Mouse (Mus musculus): Measurements from ENCODE around the gene Apba2. TPM values are rescaled to one million over a fixed set of nuclear protein-coding genes. Genes with fewer than 3 reads are reported as not detected.

Gene Apba2
- polyA plus RNA-seq, 1 experiment from 2014 or later = 166 TPM

DNA sequence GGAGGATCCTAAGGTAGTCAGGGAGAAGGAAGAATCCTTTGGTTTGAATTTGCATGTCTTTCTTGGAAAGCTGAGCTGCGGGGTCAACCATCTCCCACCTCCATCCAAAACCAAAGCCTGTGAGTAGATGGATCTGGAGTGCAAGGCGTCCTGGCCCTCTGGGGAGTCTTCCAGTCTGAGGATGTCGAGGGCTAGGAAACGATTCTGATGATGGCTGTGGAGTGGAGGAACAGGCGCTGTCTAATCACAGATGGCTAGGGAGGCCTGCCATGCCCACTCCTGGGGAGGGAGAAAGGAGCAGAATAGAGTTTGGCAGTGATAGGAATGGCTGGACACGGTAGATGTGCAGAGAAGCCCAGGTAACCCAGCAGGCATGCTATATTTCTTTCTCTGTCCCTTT, 129.6 kb downstream of the Apba2 start:
- no peaks in the 10 kb centered on the region for H3K27me3 ChIP-seq (ENCODE audit: control insufficient read depth, insufficient read depth, low read length)
- no peak overlapping the region for H3K4me3 ChIP-seq (ENCODE audit: low read depth, low read length)
- no peak overlapping the region for H3K4me2 ChIP-seq (ENCODE audit: low read depth, low read length)
- ATAC-seq (ENCODE audit: low read depth) = no peak
- no peak overlapping the region for H3K27ac ChIP-seq (ENCODE audit: low read depth, low read length)
- no peaks in the 10 kb centered on the region for H3K36me3 ChIP-seq (ENCODE audit: control insufficient read depth, insufficient read depth, low read length)
- no peak overlapping the region for H3K9ac ChIP-seq (replicated peaks; ENCODE audit: low read depth, low read length)
- H3K9me3 ChIP-seq (ENCODE audit: control insufficient read depth, low read length) = no peaks in the 10 kb centered on the region
- 53% methylated on average over 6 of the region's 6 CpGs for WGBS
- H3K4me1 ChIP-seq (ENCODE audit: control insufficient read depth, insufficient read depth, low read length) = peaks cover 23% of the 10 kb centered on the region; the same call in 1 of the 2 replicates

DNA sequence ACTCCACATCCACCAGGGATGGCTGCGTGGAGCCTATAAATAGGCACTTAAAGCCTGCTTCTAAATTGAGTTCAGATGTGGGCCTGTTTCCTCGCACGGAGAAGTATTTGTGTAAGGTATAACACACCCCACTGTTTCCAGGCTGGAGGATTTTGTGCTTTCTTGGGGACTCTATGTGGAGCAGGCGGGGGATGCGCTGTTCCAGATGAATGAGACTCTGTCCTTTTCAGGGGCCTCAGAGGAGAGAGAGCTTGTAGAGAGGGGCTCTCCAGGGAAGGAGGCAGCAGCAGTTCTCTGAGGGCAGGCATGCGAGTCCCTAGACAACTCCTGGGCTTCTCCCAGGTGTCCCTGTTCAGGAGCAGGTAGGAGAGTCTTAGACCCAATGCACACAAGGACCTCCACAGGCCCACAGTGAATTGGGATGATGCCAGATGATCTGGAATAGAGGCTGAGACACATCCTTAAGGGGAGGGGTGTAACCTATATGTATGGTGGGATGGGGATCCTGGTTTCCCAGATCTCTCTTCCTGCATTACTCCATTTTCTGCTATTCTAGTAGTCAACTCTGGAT, 130.4 kb downstream of the Apba2 start:
- WGBS = 50% methylated on average over 6 of the region's 6 CpGs
- Histone ChIP-seq H3K4me1 (ENCODE audit: control insufficient read depth, insufficient read depth, low read length) (peaks cover 20% of the 10 kb centered on the region; the same call in 1 of the 2 replicates), H3K9me3 (ENCODE audit: control insufficient read depth, low read length) (no peaks in the 10 kb centered on the region), H3K27me3 (ENCODE audit: control insufficient read depth, insufficient read depth, low read length) (no peaks in the 10 kb centered on the region), H3K27ac (ENCODE audit: low read depth, low read length) (no peak overlapping the region), H3K36me3 (ENCODE audit: control insufficient read depth, insufficient read depth, low read length) (no peaks in the 10 kb centered on the region), H3K9ac (replicated peaks; ENCODE audit: low read depth, low read length) (no peak overlapping the region), H3K4me2 (ENCODE audit: low read depth, low read length) (no peak overlapping the region), H3K4me3 (ENCODE audit: low read depth, low read length) (no peak overlapping the region)
- no peak for ATAC-seq (ENCODE audit: low read depth)

DNA sequence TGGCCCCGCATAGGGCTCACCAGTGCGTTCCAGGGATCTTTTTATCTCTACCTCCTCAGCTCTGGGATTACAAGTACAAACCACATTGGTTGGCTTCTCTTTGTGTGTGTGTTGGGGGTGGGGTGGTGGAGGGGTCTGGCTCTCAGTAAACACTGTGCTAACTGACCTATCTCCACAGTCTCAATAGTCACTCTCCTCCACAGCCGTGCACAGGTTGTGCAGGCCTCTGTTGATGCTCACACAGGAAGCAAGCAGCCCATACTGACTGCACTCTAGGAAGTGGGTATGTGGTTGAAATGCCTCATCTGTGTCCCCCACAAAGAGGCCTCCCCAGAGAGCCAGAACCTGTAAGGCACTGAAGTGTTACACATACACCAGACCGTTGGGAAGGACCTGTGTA, 131.7 kb downstream of the Apba2 start:
- ATAC-seq (ENCODE audit: low read depth) = no peak

DNA sequence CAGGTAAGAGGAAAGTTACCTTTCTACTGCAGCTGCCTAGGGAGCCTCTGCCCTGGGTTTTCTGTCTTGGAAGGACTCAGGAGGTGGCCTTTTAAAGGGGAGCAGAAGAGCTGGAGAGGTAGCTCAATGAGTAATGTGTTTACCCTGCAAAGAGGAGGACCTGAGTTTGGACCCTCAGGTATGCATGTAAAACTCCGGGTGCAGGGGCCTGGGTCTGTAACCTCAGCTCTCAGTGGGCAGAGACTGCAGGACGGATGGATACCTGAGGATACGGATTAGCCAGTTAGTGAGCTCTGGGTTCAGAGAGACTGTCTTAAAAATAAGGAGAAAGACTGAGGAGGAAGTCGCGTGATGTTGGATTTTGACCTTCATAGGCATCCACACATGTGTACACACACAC, 132.4 kb downstream of the Apba2 start:
- WGBS = 81% methylated on average over 5 of the region's 5 CpGs
- no peak overlapping the region for H3K9ac ChIP-seq (replicated peaks; ENCODE audit: low read depth, low read length)
- no peak for ATAC-seq (ENCODE audit: low read depth)
- no peaks in the 10 kb centered on the region for H3K9me3 ChIP-seq (ENCODE audit: control insufficient read depth, low read length)
- no peak overlapping the region for H3K4me2 ChIP-seq (ENCODE audit: low read depth, low read length)
- peaks cover 13% of the 10 kb centered on the region; the same call in 1 of the 2 replicates for H3K4me1 ChIP-seq (ENCODE audit: control insufficient read depth, insufficient read depth, low read length)
- H3K27me3 ChIP-seq (ENCODE audit: control insufficient read depth, insufficient read depth, low read length) = no peaks in the 10 kb centered on the region
- no peaks in the 10 kb centered on the region for H3K36me3 ChIP-seq (ENCODE audit: control insufficient read depth, insufficient read depth, low read length)
- no peak overlapping the region for H3K4me3 ChIP-seq (ENCODE audit: low read depth, low read length)
- no peak overlapping the region for H3K27ac ChIP-seq (ENCODE audit: low read depth, low read length)

More for the DNA sequence above, 131.7 kb downstream of the Apba2 start:
- Histone ChIP-seq H3K27ac (ENCODE audit: low read depth, low read length) (no peak overlapping the region), H3K4me2 (ENCODE audit: low read depth, low read length) (no peak overlapping the region), H3K4me1 (ENCODE audit: control insufficient read depth, insufficient read depth, low read length) (peaks cover 16% of the 10 kb centered on the region; the same call in 1 of the 2 replicates), H3K9ac (replicated peaks; ENCODE audit: low read depth, low read length) (no peak overlapping the region), H3K27me3 (ENCODE audit: control insufficient read depth, insufficient read depth, low read length) (no peaks in the 10 kb centered on the region), H3K4me3 (ENCODE audit: low read depth, low read length) (no peak overlapping the region), H3K36me3 (ENCODE audit: control insufficient read depth, insufficient read depth, low read length) (no peaks in the 10 kb centered on the region), H3K9me3 (ENCODE audit: control insufficient read depth, low read length) (no peaks in the 10 kb centered on the region)
- WGBS = 48% methylated on average over 4 of the region's 4 CpGs

DNA sequence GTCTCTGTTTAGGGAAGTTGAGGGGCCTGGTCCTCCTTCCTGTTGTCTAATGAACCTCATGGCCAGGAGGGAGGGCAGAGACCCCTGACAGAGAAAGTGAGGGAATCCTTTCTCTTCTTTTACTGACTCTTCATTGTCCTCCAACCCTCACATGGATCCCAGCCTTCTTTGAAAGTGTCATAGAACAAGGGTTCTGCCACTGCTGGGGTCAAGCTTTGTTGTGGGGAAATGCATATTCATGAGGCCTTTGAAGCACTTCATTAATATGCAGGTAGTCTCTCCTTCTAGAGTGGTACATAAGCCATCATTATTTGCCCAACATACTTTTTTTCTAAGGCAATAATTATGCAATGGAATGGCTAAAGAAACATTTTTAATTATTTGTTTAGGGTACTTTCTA, 133.0 kb downstream of the Apba2 start:
- Histone ChIP-seq H3K4me3 (ENCODE audit: low read depth, low read length) (no peak overlapping the region), H3K9ac (replicated peaks; ENCODE audit: low read depth, low read length) (no peak overlapping the region), H3K27ac (ENCODE audit: low read depth, low read length) (no peak overlapping the region), H3K4me1 (ENCODE audit: control insufficient read depth, insufficient read depth, low read length) (peaks cover 13% of the 10 kb centered on the region; the same call in 1 of the 2 replicates), H3K4me2 (ENCODE audit: low read depth, low read length) (no peak overlapping the region), H3K27me3 (ENCODE audit: control insufficient read depth, insufficient read depth, low read length) (no peaks in the 10 kb centered on the region), H3K36me3 (ENCODE audit: control insufficient read depth, insufficient read depth, low read length) (no peaks in the 10 kb centered on the region), H3K9me3 (ENCODE audit: control insufficient read depth, low read length) (no peaks in the 10 kb centered on the region)
- ATAC-seq (ENCODE audit: low read depth) = no peak

DNA sequence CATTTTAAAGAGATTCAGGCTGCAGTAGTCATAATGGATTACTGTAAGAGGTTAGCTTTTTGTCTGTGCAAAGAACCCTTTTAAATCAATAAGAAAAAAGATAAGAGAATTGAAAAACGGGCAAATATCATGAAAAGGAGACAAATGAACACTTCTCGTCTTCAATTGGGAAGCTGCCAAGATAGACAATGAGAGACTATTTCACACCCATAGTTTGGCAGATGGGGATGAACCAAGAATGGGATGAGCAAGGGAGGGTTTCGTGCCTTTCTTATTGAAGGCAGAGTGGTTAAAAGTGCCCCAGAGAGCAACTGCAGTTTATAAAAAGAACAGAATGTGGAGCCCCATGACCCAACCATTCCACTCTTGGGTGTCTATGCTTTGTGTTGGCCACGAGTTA, 137.4 kb downstream of the Apba2 start:
- Histone ChIP-seq H3K27me3 (ENCODE audit: control insufficient read depth, insufficient read depth, low read length) (no peaks in the 10 kb centered on the region), H3K9ac (replicated peaks; ENCODE audit: low read depth, low read length) (no peak overlapping the region), H3K27ac (ENCODE audit: low read depth, low read length) (no peak overlapping the region), H3K4me3 (ENCODE audit: low read depth, low read length) (no peak overlapping the region), H3K36me3 (ENCODE audit: control insufficient read depth, insufficient read depth, low read length) (no peaks in the 10 kb centered on the region), H3K4me2 (ENCODE audit: low read depth, low read length) (no peak overlapping the region), H3K4me1 (ENCODE audit: control insufficient read depth, insufficient read depth, low read length) (no peaks in the 10 kb centered on the region), H3K9me3 (ENCODE audit: control insufficient read depth, low read length) (no peaks in the 10 kb centered on the region)
- ATAC-seq (ENCODE audit: low read depth) = no peak
- 48% methylated on average over 4 of the region's 4 CpGs for WGBS

DNA sequence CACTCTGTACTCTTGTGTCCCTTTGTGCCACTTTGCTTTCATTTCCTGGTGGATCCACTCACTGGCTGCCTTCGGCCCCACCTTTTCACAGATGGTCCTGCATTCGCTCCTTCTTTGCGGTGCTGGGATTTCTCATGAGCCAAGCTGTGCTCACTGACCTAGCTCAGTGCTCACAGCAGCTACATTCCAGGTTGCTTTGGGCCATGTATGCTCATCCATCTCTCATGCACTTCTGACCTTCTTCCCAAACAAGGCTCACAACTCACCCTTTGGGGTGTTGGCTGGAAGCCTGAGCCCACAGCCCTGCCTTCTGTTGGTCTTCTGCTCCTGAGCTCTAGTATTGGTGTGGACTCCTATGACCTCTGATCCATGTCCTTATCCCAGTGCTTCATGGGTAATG, 139.1 kb downstream of the Apba2 start:
- no peaks in the 10 kb centered on the region for H3K27me3 ChIP-seq (ENCODE audit: control insufficient read depth, insufficient read depth, low read length)
- no peak overlapping the region for H3K27ac ChIP-seq (ENCODE audit: low read depth, low read length)
- 92% methylated on average over 3 of the region's 3 CpGs for WGBS
- no peak for ATAC-seq (ENCODE audit: low read depth)
- no peak overlapping the region for H3K4me2 ChIP-seq (ENCODE audit: low read depth, low read length)
- H3K4me1 ChIP-seq (ENCODE audit: control insufficient read depth, insufficient read depth, low read length) = no peaks in the 10 kb centered on the region
- H3K36me3 ChIP-seq (ENCODE audit: control insufficient read depth, insufficient read depth, low read length) = no peaks in the 10 kb centered on the region
- H3K9me3 ChIP-seq (ENCODE audit: control insufficient read depth, low read length) = no peaks in the 10 kb centered on the region
- H3K4me3 ChIP-seq (ENCODE audit: low read depth, low read length) = no peak overlapping the region
- H3K9ac ChIP-seq (replicated peaks; ENCODE audit: low read depth, low read length) = no peak overlapping the region

DNA sequence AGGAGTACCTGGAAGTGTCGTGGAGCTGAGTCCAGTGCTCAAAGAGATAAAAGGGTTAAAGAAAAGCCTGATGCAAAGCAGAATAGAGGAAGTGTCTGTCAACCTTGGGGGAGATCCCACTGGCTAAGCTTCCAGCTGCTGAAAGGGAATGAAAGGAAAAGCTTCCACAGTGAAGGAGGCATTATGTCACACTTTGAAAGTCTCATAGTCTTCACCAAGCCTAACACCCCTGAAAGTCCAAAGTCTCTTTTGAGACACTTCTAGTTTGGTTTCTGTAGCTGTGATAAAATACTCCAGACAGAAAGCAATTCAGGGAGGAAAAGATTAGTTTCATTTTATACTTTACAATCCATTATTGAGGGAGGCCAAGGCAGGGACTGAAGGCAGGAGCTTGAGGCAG, 141.4 kb downstream of the Apba2 start:
- no peaks in the 10 kb centered on the region for H3K36me3 ChIP-seq (ENCODE audit: control insufficient read depth, insufficient read depth, low read length)
- 88% methylated on average over 1 of the region's 1 CpGs for WGBS
- 0 out of 2 replicates have a peak, but pooled peaks cover 3% of the 10 kb centered on the region for H3K4me1 ChIP-seq (ENCODE audit: control insufficient read depth, insufficient read depth, low read length)
- H3K27ac ChIP-seq (ENCODE audit: low read depth, low read length) = no peak overlapping the region
- H3K4me3 ChIP-seq (ENCODE audit: low read depth, low read length) = no peak overlapping the region
- no peak overlapping the region for H3K4me2 ChIP-seq (ENCODE audit: low read depth, low read length)
- no peak overlapping the region for H3K9ac ChIP-seq (replicated peaks; ENCODE audit: low read depth, low read length)
- no peaks in the 10 kb centered on the region for H3K27me3 ChIP-seq (ENCODE audit: control insufficient read depth, insufficient read depth, low read length)
- no peaks in the 10 kb centered on the region for H3K9me3 ChIP-seq (ENCODE audit: control insufficient read depth, low read length)
- ATAC-seq (ENCODE audit: low read depth) = no peak

DNA sequence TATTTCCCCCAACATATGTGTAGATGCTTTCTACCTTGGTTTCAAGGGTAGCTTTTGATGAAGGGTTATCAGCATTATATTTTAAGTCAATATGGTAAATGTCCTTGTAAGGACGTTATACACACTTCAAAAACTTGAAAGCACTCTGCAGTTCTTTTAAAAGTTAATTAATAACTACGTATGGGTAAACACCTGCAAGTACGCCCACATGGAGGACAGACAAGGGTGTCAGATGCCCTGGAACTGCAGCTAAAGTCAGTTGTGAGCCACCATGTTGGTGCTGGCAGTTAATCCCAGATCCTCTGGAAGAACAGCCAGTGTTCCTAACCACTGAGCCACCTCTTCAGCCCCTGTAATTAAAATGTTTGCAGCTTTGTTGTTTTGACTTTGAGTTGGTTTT, 144.0 kb downstream of the Apba2 start:
- Histone ChIP-seq H3K4me3 (ENCODE audit: low read depth, low read length) (no peak overlapping the region), H3K27ac (ENCODE audit: low read depth, low read length) (no peak overlapping the region), H3K4me1 (ENCODE audit: control insufficient read depth, insufficient read depth, low read length) (peaks cover 3% of the 10 kb centered on the region; the same call in 1 of the 2 replicates), H3K36me3 (ENCODE audit: control insufficient read depth, insufficient read depth, low read length) (no peaks in the 10 kb centered on the region), H3K4me2 (ENCODE audit: low read depth, low read length) (no peak overlapping the region), H3K9ac (replicated peaks; ENCODE audit: low read depth, low read length) (no peak overlapping the region), H3K27me3 (ENCODE audit: control insufficient read depth, insufficient read depth, low read length) (no peaks in the 10 kb centered on the region), H3K9me3 (ENCODE audit: control insufficient read depth, low read length) (no peaks in the 10 kb centered on the region)
- 93% methylated on average over 3 of the region's 3 CpGs for WGBS
- ATAC-seq (ENCODE audit: low read depth) = no peak

All from neural tube, embryonic 14.5 days (tissue).